Mouse (Mus musculus) megakaryocyte-erythroid progenitor cell, adult 5-6 weeks (primary cell): ENCODE results near the gene Fuca1. TPM values are rescaled to one million over a fixed set of nuclear protein-coding genes. Genes with fewer than 3 reads are reported as not detected.
"Not testable (repeated sequence)": the region's sequence is repeated elsewhere in the genome, so short reads cannot be mapped to it uniquely, and the experiment has no call there.

Experiments used
- ATAC-seq: replicated peaks from 2 replicates; pipeline ENCODE4 v1.8.0; 2016; ENCODE audit warnings: mild to moderate bottlenecking, inconsistent platforms; ENCODE audit not compliant: severe bottlenecking, poor library complexity, low FRiP score, low TSS enrichment
- total RNA-seq, 2 experiments: library from RNA; stranded (forward) in 1 of 2; stranded (reverse) in 1 of 2; fragments of 200-1000, 215-1000 nt in 1 of 2; fragments of >200 nt in 1 of 2; fragmentation: Nextera tagmentation in 1 of 2; gene quantifications; 2 replicates each; pipeline ENCODE4 v1.2.3; 2014 to 2017

The Fuca1 gene
- total RNA-seq, 2 experiments from 2014 or later: 45.6 to 136 TPM

- no peak for ATAC-seq
Measured at GRCm38 (mm10) chr4:135918635-135919279, 1.8 kb upstream of the Fuca1 start.

GRCm38 (mm10) chr4:135919280-135919639 is 1.3 kb upstream of the Fuca1 start:
- no peak for ATAC-seq

GRCm38 (mm10) chr4:135921257-135922120 is 954 bp downstream of the Fuca1 start:
- ATAC-seq: no peak

- no peak for ATAC-seq
Measured at GRCm38 (mm10) chr4:135922190-135922589, 1.7 kb downstream of the Fuca1 start.

GRCm38 (mm10) chr4:135924418-135924817 is 3.9 kb downstream of the Fuca1 start:
- ATAC-seq: no peak

GRCm38 (mm10) chr4:135925341-135925740 is 4.8 kb downstream of the Fuca1 start:
- no peak for ATAC-seq

GRCm38 (mm10) chr4:135926195-135926808 is 5.8 kb downstream of the Fuca1 start:
- ATAC-seq: no peak

GRCm38 (mm10) chr4:135926861-135927260 is 6.3 kb downstream of the Fuca1 start:
- no peak for ATAC-seq

GRCm38 (mm10) chr4:135928376-135928775 is 7.8 kb downstream of the Fuca1 start:
- ATAC-seq: no peak

GRCm38 (mm10) chr4:135929405-135929804 is 8.9 kb downstream of the Fuca1 start:
- no peak for ATAC-seq

GRCm38 (mm10) chr4:135929828-135930227 is 9.3 kb downstream of the Fuca1 start:
- ATAC-seq: no peak

GRCm38 (mm10) chr4:135930239-135930638 is 9.7 kb downstream of the Fuca1 start:
- no peak for ATAC-seq

- ATAC-seq: peak; percentile 42; the same call in 1 of the 2 replicates
Measured at GRCm38 (mm10) chr4:135931832-135932231, 11.3 kb downstream of the Fuca1 start.

GRCm38 (mm10) chr4:135934708-135935500 is 14.4 kb downstream of the Fuca1 start:
- ATAC-seq: peak; percentile 72

GRCm38 (mm10) chr4:135935502-135935901 is 15.0 kb downstream of the Fuca1 start:
- no peak for ATAC-seq

GRCm38 (mm10) chr4:135938858-135939257 is 18.3 kb downstream of the Fuca1 start:
- peak; percentile 50 for ATAC-seq

- ATAC-seq: not testable (repeated sequence)
Measured at GRCm38 (mm10) chr4:135941026-135941425, 20.5 kb downstream of the Fuca1 start.

- ATAC-seq: no peak
Measured at GRCm38 (mm10) chr4:135942193-135942592, 21.7 kb downstream of the Fuca1 start.

- no peak for ATAC-seq
Measured at GRCm38 (mm10) chr4:135943389-135943788, 22.9 kb downstream of the Fuca1 start.

- no peak; the same call in 1 of the 2 replicates for ATAC-seq
Measured at GRCm38 (mm10) chr4:135945706-135946105, 25.2 kb downstream of the Fuca1 start.
